Mouse (Mus musculus): Measurements from ENCODE around the gene Ncf2. TPM values are rescaled to one million over a fixed set of nuclear protein-coding genes. Genes with fewer than 3 reads are reported as not detected.
"Not testable (repeated sequence)": the region's sequence is repeated elsewhere in the genome, so short reads cannot be mapped to it uniquely, and the experiment has no call there.

The Ncf2 gene
- total and polyA plus RNA-seq, 2 experiments: 1.2 to 3.0 TPM

DNA sequence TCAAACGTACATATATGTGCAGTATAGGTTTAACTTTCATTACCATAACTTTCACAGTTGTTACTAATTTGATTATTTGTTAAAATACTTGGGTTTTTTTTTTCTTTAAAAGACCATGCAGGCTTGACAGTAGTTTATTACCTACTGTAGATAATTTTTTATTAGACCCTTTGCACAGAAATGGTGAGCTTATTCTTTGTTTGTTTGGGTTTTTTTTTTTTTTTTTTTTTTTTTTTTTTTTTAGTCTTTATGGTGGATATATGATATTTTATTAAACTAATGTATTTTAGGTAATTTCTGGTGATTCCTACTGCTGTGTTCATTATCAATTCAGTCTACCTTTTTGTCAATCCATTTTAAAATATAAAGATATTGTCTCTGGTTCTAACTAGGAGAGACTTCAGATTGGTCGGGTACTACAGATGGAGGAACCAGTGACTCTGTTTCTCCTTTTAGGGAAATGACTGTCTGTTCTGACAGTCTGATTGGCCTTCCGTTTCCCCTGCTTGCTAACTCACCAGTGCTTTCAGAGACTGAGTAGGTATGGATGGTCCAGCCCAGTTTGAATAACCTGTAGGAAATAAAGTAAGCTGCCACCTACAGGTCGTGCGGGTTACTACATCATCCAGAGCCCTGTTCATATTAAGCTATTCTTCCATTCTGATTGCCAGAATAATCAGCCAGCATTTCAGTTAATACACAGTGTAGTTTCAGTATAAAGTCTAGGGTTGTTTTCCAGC lies 32.1 kb upstream of the Ncf2 start:
- peaks cover 5% of the 10 kb centered on the region for H3K4me1 ChIP-seq (ENCODE audit: control insufficient read depth, insufficient read depth, low read length)
- DNase-seq (ENCODE audit: extremely low read depth, low read depth, low spot score): peak; percentile 74
- peak overlapping the region; percentile 63; the same call in 1 of the 2 replicates for H3K4me3 ChIP-seq (ENCODE audit: insufficient read depth, low read depth, low read length)
- peaks cover 32% of the 10 kb centered on the region for H3K36me3 ChIP-seq (ENCODE audit: control insufficient read depth, insufficient read depth, low read length)
- H3K9ac ChIP-seq (ENCODE audit: low read depth, low read length): no peak overlapping the region
- 10% methylated on average over 5 of the region's 5 CpGs for WGBS
- peaks cover 2% of the 10 kb centered on the region; the same call in 1 of the 2 replicates for H3K79me2 ChIP-seq (ENCODE audit: control insufficient read depth, insufficient read depth, low read length)
- H3K27me3 ChIP-seq (ENCODE audit: control insufficient read depth, insufficient read depth, low read length): no peaks in the 10 kb centered on the region
- TF ChIP-seq POLR2A (IDR thresholded peaks at IDR 0.05; ENCODE audit: extremely low read depth, insufficient read depth, low read length) (no peak), CTCF (IDR thresholded peaks at IDR 0.05; ENCODE audit: low read depth, low read length) (peak; percentile 41)
- H3K27ac ChIP-seq (replicated peaks; ENCODE audit: insufficient read depth, low read depth, low read length): no peak overlapping the region

DNA sequence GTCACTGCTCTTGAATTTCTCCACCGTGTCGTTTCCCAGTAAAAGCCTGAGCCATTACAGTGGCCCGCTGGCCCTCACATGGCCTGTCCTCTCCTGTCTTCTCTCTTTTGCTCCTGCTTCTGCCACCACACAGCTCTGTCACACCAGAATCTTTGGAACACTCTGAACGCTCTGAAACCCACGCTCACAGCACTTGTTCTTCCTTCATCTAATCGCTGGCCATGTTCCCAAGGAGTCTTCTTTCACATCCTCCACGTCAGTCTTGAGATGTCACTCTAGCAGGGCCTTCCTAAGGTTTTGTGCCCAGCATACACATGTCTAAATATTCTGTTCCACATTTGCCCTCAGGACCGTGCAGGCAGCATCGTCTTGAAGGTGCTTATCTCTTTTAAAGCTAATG lies 29.0 kb upstream of the Ncf2 start:
- Histone ChIP-seq H3K79me2 (ENCODE audit: control insufficient read depth, insufficient read depth, low read length) (peaks cover 2% of the 10 kb centered on the region; the same call in 1 of the 2 replicates), H3K36me3 (ENCODE audit: control insufficient read depth, insufficient read depth, low read length) (peaks cover 51% of the 10 kb centered on the region), H3K4me1 (ENCODE audit: control insufficient read depth, insufficient read depth, low read length) (peaks cover 3% of the 10 kb centered on the region), H3K9ac (ENCODE audit: low read depth, low read length) (no peak overlapping the region), H3K27ac (replicated peaks; ENCODE audit: insufficient read depth, low read depth, low read length) (no peak overlapping the region), H3K27me3 (ENCODE audit: control insufficient read depth, insufficient read depth, low read length) (no peaks in the 10 kb centered on the region), H3K4me3 (ENCODE audit: insufficient read depth, low read depth, low read length) (no peak overlapping the region)
- WGBS: 85% methylated on average over 9 of the region's 9 CpGs
- DNase-seq (ENCODE audit: extremely low read depth, low read depth, low spot score): no peak
- no peak for TF ChIP-seq POLR2A (IDR thresholded peaks at IDR 0.05; ENCODE audit: extremely low read depth, insufficient read depth, low read length)
- no peak for TF ChIP-seq CTCF (IDR thresholded peaks at IDR 0.05; ENCODE audit: low read depth, low read length)

DNA sequence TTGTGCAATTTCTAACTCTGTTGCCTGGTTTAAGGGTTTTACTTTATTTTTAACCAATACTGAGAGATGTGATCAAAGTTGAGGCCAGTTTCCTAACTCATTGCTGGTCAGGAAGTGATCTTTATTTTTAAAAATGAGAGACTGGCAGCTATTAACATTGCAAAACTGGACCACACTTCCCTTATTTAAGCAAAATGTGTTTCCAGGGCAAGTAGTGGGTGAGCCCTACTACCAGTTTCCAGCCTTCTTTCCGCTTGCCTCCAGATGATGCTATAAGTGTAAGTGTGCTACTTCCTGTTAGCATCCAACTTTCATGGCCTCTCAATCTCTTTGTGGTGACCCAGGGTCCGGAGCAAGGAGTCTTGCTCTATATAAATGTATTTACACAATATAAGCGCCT lies 25.4 kb upstream of the Ncf2 start:
- H3K27me3 ChIP-seq (ENCODE audit: control insufficient read depth, insufficient read depth, low read length); H3K27ac ChIP-seq (replicated peaks; ENCODE audit: insufficient read depth, low read depth, low read length); H3K4me3 ChIP-seq (ENCODE audit: insufficient read depth, low read depth, low read length); H3K9ac ChIP-seq (ENCODE audit: low read depth, low read length); H3K79me2 ChIP-seq (ENCODE audit: control insufficient read depth, insufficient read depth, low read length); DNase-seq (ENCODE audit: extremely low read depth, low read depth, low spot score); H3K4me1 ChIP-seq (ENCODE audit: control insufficient read depth, insufficient read depth, low read length): not testable (repeated sequence)
- peaks cover 49% of the 10 kb centered on the region for H3K36me3 ChIP-seq (ENCODE audit: control insufficient read depth, insufficient read depth, low read length)
- WGBS: 93% methylated on average over 3 of the region's 3 CpGs

DNA sequence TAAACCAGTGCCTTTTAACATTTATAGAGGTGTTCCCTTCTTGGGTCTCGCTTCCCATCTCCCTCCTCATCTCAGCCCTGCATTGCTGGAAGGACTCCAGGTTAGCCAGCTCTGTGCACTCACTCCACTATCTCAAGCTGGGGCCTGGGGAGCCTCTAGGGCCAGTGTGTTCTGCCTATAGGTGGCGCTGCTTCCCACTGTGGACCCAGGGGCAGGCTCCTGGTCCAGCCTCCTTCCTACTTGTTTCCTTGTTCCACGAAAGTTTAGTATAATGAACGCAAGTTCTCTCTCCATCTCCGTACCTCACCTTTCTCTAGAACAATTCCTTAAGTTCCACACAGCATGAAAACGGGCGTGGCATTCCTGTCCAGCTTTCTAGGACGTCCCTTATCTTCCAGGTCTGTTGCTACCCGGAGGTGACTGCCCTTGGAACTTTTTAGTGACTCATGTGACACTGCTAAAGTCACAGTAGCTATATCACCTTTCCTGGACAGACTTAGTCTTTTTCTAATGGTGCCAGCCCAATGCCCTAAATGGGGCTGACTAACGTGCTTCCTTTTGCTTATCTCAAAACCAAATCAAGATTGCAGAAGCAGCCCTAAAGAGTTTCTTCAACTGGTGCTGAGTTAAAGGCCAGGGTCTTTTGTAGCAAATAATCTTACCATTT lies 20.8 kb upstream of the Ncf2 start:
- no peak overlapping the region for H3K27ac ChIP-seq (replicated peaks; ENCODE audit: insufficient read depth, low read depth, low read length)
- H3K27me3 ChIP-seq (ENCODE audit: control insufficient read depth, insufficient read depth, low read length): no peaks in the 10 kb centered on the region
- H3K36me3 ChIP-seq (ENCODE audit: control insufficient read depth, insufficient read depth, low read length): peaks cover 11% of the 10 kb centered on the region
- 14% methylated on average over 10 of the region's 10 CpGs for WGBS
- peak; percentile 56 for DNase-seq (ENCODE audit: extremely low read depth, low read depth, low spot score)
- no peak overlapping the region for H3K9ac ChIP-seq (ENCODE audit: low read depth, low read length)
- no peaks in the 10 kb centered on the region for H3K4me1 ChIP-seq (ENCODE audit: control insufficient read depth, insufficient read depth, low read length)
- H3K4me3 ChIP-seq (ENCODE audit: insufficient read depth, low read depth, low read length): no peak overlapping the region
- H3K79me2 ChIP-seq (ENCODE audit: control insufficient read depth, insufficient read depth, low read length): no peaks in the 10 kb centered on the region
- TF ChIP-seq CTCF (IDR thresholded peaks at IDR 0.05; ENCODE audit: low read depth, low read length) (peak; percentile 92), POLR2A (IDR thresholded peaks at IDR 0.05; ENCODE audit: extremely low read depth, insufficient read depth, low read length) (no peak)

DNA sequence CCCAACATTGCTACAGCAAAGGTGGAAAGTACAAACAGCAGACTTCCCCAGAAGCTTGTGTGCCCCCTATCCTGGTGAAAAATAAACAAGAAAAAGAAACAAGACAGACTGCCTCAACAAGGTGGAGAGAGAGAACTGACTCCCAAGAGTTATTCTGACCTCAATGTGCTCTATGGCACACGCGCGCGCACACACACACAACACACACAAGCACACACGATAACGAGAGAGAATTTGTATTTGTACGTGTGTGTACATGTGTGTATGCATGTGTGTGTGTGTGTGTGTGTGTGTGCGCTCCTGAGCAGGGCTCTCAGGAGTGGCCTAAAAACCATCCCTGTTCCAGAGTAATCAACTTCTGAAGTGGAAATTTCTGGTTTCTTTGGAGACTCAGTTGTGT lies 15.4 kb upstream of the Ncf2 start:
- WGBS: 97% methylated on average over 8 of the region's 8 CpGs
- no peaks in the 10 kb centered on the region for H3K4me1 ChIP-seq (ENCODE audit: control insufficient read depth, insufficient read depth, low read length)
- no peaks in the 10 kb centered on the region for H3K79me2 ChIP-seq (ENCODE audit: control insufficient read depth, insufficient read depth, low read length)
- H3K36me3 ChIP-seq (ENCODE audit: control insufficient read depth, insufficient read depth, low read length): no peaks in the 10 kb centered on the region
- TF ChIP-seq POLR2A (IDR thresholded peaks at IDR 0.05; ENCODE audit: extremely low read depth, insufficient read depth, low read length): no peak
- TF ChIP-seq CTCF (IDR thresholded peaks at IDR 0.05; ENCODE audit: low read depth, low read length): no peak
- no peak for DNase-seq (ENCODE audit: extremely low read depth, low read depth, low spot score)
- no peak overlapping the region for H3K9ac ChIP-seq (ENCODE audit: low read depth, low read length)
- no peak overlapping the region for H3K4me3 ChIP-seq (ENCODE audit: insufficient read depth, low read depth, low read length)
- H3K27me3 ChIP-seq (ENCODE audit: control insufficient read depth, insufficient read depth, low read length): no peaks in the 10 kb centered on the region
- no peak overlapping the region for H3K27ac ChIP-seq (replicated peaks; ENCODE audit: insufficient read depth, low read depth, low read length)

DNA sequence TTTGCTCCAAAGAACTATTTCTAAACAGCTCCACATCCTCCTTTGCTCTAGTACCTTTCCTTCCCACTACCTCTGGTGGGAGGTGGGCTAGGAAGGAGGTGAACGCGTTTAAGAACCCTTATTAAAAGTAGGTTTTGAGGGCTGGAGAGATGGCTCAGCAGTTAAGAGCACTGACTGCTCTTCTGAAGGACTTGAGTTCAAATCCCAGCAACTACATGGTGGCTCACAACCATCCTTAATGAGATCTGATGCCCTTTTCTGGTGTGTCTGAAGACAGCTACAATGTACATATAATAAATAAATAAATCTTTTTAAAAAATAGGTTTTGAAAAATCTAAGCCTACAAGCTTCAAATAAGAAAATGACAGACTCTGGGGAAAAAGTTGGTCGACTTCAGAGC lies 14.5 kb upstream of the Ncf2 start:
- H3K4me3 ChIP-seq (ENCODE audit: insufficient read depth, low read depth, low read length); H3K36me3 ChIP-seq (ENCODE audit: control insufficient read depth, insufficient read depth, low read length); H3K27me3 ChIP-seq (ENCODE audit: control insufficient read depth, insufficient read depth, low read length); H3K9ac ChIP-seq (ENCODE audit: low read depth, low read length); H3K79me2 ChIP-seq (ENCODE audit: control insufficient read depth, insufficient read depth, low read length); H3K4me1 ChIP-seq (ENCODE audit: control insufficient read depth, insufficient read depth, low read length); H3K27ac ChIP-seq (replicated peaks; ENCODE audit: insufficient read depth, low read depth, low read length); DNase-seq (ENCODE audit: extremely low read depth, low read depth, low spot score): not testable (repeated sequence)
- 83% methylated on average over 3 of the region's 3 CpGs for whole genome bisulfite sequencing
